9 mouse cellular contexts compared by ENCODE assay signal in genomic region chr3:146994670-146995415, GRCm38 (mm10).
A peak's percentile ranks its signal among the peaks of the same experiment; 100 is the strongest.
DNase-seq lines count a peak whose midpoint lies in the region; ATAC-seq and TF ChIP-seq lines count a peak whose summit lies in the region.
"Had no signal": no experiment of that assay in that cellular context is flagged by ENCODE, and none has a peak within 500 bp of the region (broad histone marks: within the 10 kb centered on the region; RNA-seq: fewer than 3 reads in every experiment).

No protein-coding gene starts in this region.

- WGBS in kidney, postnatal 0 days: 58% methylated on average over 15 of the region's 15 CpGs
- 61% methylated on average over 15 of the region's 15 CpGs for WGBS in limb, embryonic 12.5 days

- DNase-seq in embryo, embryonic 10 days (ENCODE audit: low spot score): peak; percentile 10
- no peak for DNase-seq in embryo, embryonic 10.5 days (ENCODE audit: low spot score)
- no peak for DNase-seq in kidney, postnatal 0 days (ENCODE audit: low spot score)
- DNase-seq in kidney, adult 9 months: no peak
- no peak for DNase-seq in CH12.LX (ENCODE audit: extremely low read depth)
- no peak for DNase-seq in thymus, postnatal 10 days (ENCODE audit: low spot score in 2 of 2)
- DNase-seq in layer of hippocampus, adult 9-11 months: no peak

- dilution Hi-C loops in CH12.LX (cut with MboI; ENCODE audit: extremely low pct_ligation_motif_present, extremely low pct_unique_long_range_greater_than_20kb, low sequenced_read_pairs): no loop called here

- no peaks in the 10 kb centered on the region for H3K9me3 ChIP-seq in kidney, postnatal 0 days (replicated peaks; ENCODE audit: low read length)
- H3K9me3 ChIP-seq in CH12.LX (replicated peaks; ENCODE audit: low read length): no peaks in the 10 kb centered on the region
- H3K9me3 ChIP-seq in limb, embryonic 12.5 days: no peaks in the 10 kb centered on the region
- H3K9me3 ChIP-seq: liver, embryonic 15.5 days had no signal

- no peak overlapping the region for H3K27ac ChIP-seq in kidney, postnatal 0 days
- H3K27ac ChIP-seq in CH12.LX (ENCODE audit: insufficient read depth, low read depth): no peak overlapping the region
- H3K27ac ChIP-seq in limb, embryonic 12.5 days: no peak overlapping the region
- H3K27ac ChIP-seq: liver, embryonic 15.5 days had no signal

- TF ChIP-seq EP300 in CH12.LX (IDR thresholded peaks at IDR 0.05; ENCODE audit: low read length): peak; percentile 52; the same call in 1 of the 2 replicates

- no peak; the same call in 1 of the 2 replicates for TF ChIP-seq CTCF in kidney, postnatal 0 days (IDR thresholded peaks at IDR 0.05; ENCODE audit: low read depth)
- TF ChIP-seq CTCF in CH12.LX (conservative IDR thresholded peaks at IDR 0.05 in 1 of 2, IDR thresholded peaks at IDR 0.05 in 1 of 2; ENCODE audit: low read depth in 2 of 2, low read length in 2 of 2): no peak

- no peak for ATAC-seq in kidney, postnatal 0 days (replicated peaks; ENCODE audit: low FRiP score, low read depth)
- ATAC-seq in limb, embryonic 12.5 days (ENCODE audit: insufficient number of reproducible peaks, insufficient read depth, low FRiP score, low TSS enrichment, low read depth): no peak

- no peaks in the 10 kb centered on the region for H3K79me2 ChIP-seq in CH12.LX (replicated peaks; ENCODE audit: control insufficient read depth, extremely low read depth, insufficient read depth, poor library complexity, severe bottlenecking)

- H3K36me3 ChIP-seq in kidney, postnatal 0 days (ENCODE audit: insufficient read depth, low read length): no peaks in the 10 kb centered on the region
- H3K36me3 ChIP-seq in CH12.LX (replicated peaks in 1 of 2; ENCODE audit: control insufficient read depth in 1 of 2, insufficient read depth in 1 of 2, low read length in 1 of 2): no peaks in the 10 kb centered on the region
- H3K36me3 ChIP-seq in limb, embryonic 12.5 days: no peaks in the 10 kb centered on the region
- H3K36me3 ChIP-seq: liver, embryonic 15.5 days had no signal

- no peaks in the 10 kb centered on the region for H3K27me3 ChIP-seq in kidney, postnatal 0 days (ENCODE audit: insufficient read depth, low read length)
- H3K27me3 ChIP-seq in CH12.LX (replicated peaks): no peaks in the 10 kb centered on the region
- no peaks in the 10 kb centered on the region for H3K27me3 ChIP-seq in limb, embryonic 12.5 days
- H3K27me3 ChIP-seq: liver, embryonic 15.5 days had no signal

- H3K9ac ChIP-seq in kidney, postnatal 0 days (ENCODE audit: low read depth, low read length): no peak overlapping the region
- H3K9ac ChIP-seq in CH12.LX (ENCODE audit: insufficient read depth, low read depth): no peak overlapping the region; the same call in 1 of the 2 replicates
- H3K9ac ChIP-seq in limb, embryonic 12.5 days (replicated peaks): no peak overlapping the region
- H3K9ac ChIP-seq: liver, embryonic 15.5 days had no signal

- no peaks in the 10 kb centered on the region for H3K4me1 ChIP-seq in kidney, postnatal 0 days (replicated peaks; ENCODE audit: insufficient read depth, low read length)
- peaks cover 2 to 31% of the 10 kb centered on the region in 2 experiments; a peak in 2 of 4 replicates for H3K4me1 ChIP-seq in CH12.LX (ENCODE audit: control insufficient read depth in 1 of 2, insufficient read depth in 2 of 2)
- peaks cover 4% of the 10 kb centered on the region; the same call in 1 of the 2 replicates for H3K4me1 ChIP-seq in limb, embryonic 12.5 days (replicated peaks)
- H3K4me1 ChIP-seq: liver, embryonic 15.5 days had no signal

- no peak for TF ChIP-seq POLR2A in CH12.LX (IDR thresholded peaks at IDR 0.05; ENCODE audit: low read depth, low read length)

- no peak for TF ChIP-seq RAD21 in CH12.LX (IDR thresholded peaks at IDR 0.05; ENCODE audit: low read depth, low read length)

- no peak overlapping the region for H3K4me3 ChIP-seq in kidney, postnatal 0 days (replicated peaks; ENCODE audit: low read depth, low read length)
- peak overlapping the region in 2 of 3 experiments; percentile 12 to 32 for H3K4me3 ChIP-seq in CH12.LX (replicated peaks in 1 of 3; ENCODE audit: low read depth in 2 of 3, low read length in 2 of 3, poor library complexity in 1 of 3)
- H3K4me3 ChIP-seq in limb, embryonic 12.5 days (replicated peaks): no peak overlapping the region
- H3K4me3 ChIP-seq: liver, embryonic 15.5 days had no signal

- in situ Hi-C loops in CH12.LX (cut with MboI; ENCODE audit: low pct_ligation_motif_present, low pct_unique_long_range_greater_than_20kb, low sequenced_read_pairs): loop anchor here (25.0 kb wide), 1 partner anchor 1017 kb away; no protein-coding TSS in a partner anchor

- peak overlapping the region; percentile 46 for H3K4me2 ChIP-seq in kidney, postnatal 0 days (ENCODE audit: low read length)
- peak overlapping the region; percentile 97 for H3K4me2 ChIP-seq in CH12.LX (ENCODE audit: insufficient read depth, low read depth, poor library complexity, severe bottlenecking)
- H3K4me2 ChIP-seq in limb, embryonic 12.5 days: peak overlapping the region; percentile 41
- H3K4me2 ChIP-seq: liver, embryonic 15.5 days had no signal

TF ChIP-seq in CH12.LX, 34 proteins besides CTCF, POLR2A, EP300 and RAD21:
- peak; percentile 82 for TF ChIP-seq MEF2A (IDR thresholded peaks at IDR 0.05; ENCODE audit: borderline replicate concordance, low read depth, low read length)
- peak; percentile 66; the same call in 1 of the 2 replicates for TF ChIP-seq RCOR1 (conservative IDR thresholded peaks at IDR 0.05; ENCODE audit: low read depth, low read length)
- TF ChIP-seq ELF1 (IDR thresholded peaks at IDR 0.05; ENCODE audit: low read depth, low read length): 0 out of 2 replicates have a peak, but pooled peaks have one; percentile 26
- peak; percentile 49; the same call in 1 of the 2 replicates for TF ChIP-seq CHD2 (IDR thresholded peaks at IDR 0.05; ENCODE audit: low read length)
- TF ChIP-seq MAFK (IDR thresholded peaks at IDR 0.05; ENCODE audit: insufficient replicate concordance, low read length): no peak
- TF ChIP-seq BHLHE40 (IDR thresholded peaks at IDR 0.05; ENCODE audit: low read depth, low read length): peak; percentile 41; the same call in 1 of the 2 replicates
- peak; percentile 8; the same call in 1 of the 2 replicates for TF ChIP-seq MYC (IDR thresholded peaks at IDR 0.05; ENCODE audit: low read depth, low read length)
- TF ChIP-seq CHD1 (IDR thresholded peaks at IDR 0.05; ENCODE audit: low read depth, low read length): peak; percentile 93
- peak; percentile 68; the same call in 1 of the 2 replicates for TF ChIP-seq SIN3A (IDR thresholded peaks at IDR 0.05; ENCODE audit: low read length)
- TF ChIP-seq TBP (conservative IDR thresholded peaks at IDR 0.05; ENCODE audit: low read depth, low read length): no peak
- TF ChIP-seq MAX (IDR thresholded peaks at IDR 0.05; ENCODE audit: low read length): no peak; the same call in 1 of the 2 replicates

Comparison
In these comparisons a context has a peak if more than half of its experiments do, and no peak if none do; other contexts are left out.
1. H3K4me2 ChIP-seq: peak in every context shown above with its lines; median percentile 97 in CH12.LX; 46 in kidney, postnatal 0 days; 41 in limb, embryonic 12.5 days.
2. H3K4me3 ChIP-seq: peak in CH12.LX (2 of 3); none in kidney, postnatal 0 days (single experiment) and limb, embryonic 12.5 days (single experiment).